Mouse (Mus musculus) heart, adult 18-20 months (tissue): ENCODE results near the gene Tcte2. TPM values are rescaled to one million over a fixed set of nuclear protein-coding genes. Genes with fewer than 3 reads are reported as not detected.

Source experiments
- DNase-seq, 2 experiments: peaks; one replicate each; pipeline ENCODE4 v3.0.0; 2021 to 2022; ENCODE audit warnings: mixed read lengths in 1 of 2
- total RNA-seq, 2 experiments: library from RNA; stranded (reverse); gene quantifications; 2 replicates each; pipeline ENCODE4 v1.2.3; 2021

Gene Tcte2
- total RNA-seq, 2 experiments from 2014 or later = 4.7 to 6.0 TPM

DNA sequence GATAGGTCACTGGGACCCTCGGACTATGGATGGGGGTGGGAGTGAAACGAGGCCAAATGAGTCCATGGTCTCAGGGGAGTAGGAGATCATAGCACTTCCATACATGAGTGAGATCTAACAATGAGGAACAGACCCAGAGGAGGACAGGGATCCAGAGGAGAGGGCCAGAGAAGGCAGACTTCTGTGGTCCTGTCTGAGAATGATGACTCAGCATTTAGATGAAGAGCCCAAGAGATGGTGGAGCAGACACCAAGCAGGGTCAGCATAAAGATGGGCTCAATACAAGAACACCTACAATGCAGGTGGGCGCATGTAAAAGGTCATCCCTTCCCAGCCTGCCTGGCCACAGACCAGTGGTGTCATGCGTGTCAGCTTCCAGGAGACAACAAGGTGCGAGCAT, 41.4 kb downstream of the Tcte2 start:
- no peak for DNase-seq

DNA sequence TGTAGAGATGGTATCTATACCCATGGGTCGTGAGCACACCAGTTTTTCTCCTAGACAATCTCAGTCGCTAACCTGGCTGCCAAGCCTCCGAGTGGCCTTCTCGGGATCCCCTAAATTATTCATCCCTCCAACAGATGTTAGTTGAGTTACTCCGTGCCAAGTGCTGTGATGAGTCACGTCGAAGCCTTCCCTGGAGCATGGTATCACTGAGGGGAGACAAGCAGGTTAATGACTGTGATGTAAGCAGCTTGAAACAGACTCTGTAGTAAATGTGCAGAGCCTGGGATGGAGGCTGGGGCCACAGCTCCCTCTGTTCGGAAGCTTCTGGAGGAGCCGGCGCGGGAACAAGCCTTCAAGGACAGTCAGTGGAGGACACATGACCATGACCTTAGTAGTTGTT, 44.2 kb downstream of the Tcte2 start:
- DNase-seq = no peak

DNA sequence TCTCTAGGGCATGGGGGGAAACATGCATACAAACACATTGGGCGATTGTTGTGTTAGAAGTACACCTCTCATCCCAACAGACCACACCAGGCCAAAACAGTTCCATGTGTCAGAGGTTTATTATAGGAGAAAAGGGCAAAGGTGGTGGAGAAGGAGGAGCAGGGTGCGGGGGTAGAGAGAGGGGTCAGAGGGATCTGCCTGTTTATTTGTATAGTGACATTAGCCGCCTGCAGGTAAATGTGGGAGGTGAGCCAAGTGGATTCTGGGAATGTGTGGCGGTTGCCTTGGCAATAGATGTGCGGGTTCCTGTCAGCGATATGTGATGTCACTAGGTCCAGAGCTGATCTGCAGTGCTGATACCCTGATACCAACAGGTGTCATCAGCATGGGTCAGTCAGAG, 45.3 kb downstream of the Tcte2 start:
- DNase-seq = no peak

DNA sequence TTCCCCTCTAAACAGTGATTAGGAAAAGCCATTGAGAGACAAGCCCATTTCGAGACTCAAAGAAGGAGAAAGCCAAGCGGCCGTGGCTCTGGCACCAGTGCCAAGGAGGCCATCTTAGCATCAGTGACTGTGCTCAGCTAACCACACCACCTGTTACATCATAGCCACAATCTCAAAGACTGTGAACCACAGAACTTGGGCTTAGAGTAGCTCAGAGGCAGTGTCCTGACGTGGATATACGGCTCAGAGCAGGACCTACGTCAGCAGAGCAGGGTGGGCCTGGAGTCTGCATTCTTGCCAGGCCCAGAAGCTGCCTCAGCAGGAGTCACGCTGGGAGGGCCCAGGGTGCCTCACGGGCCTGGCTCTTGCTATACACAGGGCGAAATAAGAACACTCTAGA, 46.1 kb downstream of the Tcte2 start:
- DNase-seq = no peak

DNA sequence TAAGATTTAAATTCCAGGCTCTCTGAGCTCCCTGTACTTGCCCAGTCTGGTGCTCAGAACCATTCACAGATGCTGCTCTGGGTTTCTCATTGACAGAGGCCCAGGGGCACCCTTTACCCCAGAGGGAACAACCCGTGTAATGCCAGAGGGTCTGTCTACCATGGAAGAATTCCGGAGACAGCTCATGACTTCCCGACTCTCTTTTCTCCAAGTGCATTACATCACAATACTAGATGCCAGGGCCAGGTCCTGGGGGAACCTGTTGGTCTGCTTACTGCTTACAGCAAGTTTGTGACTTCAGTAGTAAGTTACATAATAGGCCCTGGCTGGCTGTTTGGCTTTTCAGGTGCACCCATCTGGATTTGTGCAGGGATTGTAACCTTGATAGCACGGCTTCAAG, 47.0 kb downstream of the Tcte2 start:
- peak in 1 of 2 experiments; percentile 25 for DNase-seq

DNA sequence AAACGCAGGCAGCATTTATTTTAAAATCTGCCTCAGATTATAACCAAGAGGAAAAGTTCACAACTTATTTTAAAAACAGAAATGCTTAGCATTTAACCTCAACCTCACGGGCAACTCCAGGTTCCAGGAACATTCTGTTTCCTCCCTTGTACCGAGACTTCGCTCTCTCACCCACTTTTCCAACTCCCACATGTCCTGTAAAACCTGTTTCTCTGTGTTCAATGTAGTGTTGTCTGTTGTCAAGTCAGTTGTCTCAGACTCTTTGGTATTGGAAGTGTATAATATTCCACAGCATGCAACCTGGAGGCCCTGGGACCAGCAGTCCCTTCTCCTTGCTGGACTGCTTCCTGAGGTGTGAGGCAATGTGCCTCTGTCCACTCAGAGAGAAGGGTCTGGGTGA, 47.5 kb downstream of the Tcte2 start:
- no peak for DNase-seq

DNA sequence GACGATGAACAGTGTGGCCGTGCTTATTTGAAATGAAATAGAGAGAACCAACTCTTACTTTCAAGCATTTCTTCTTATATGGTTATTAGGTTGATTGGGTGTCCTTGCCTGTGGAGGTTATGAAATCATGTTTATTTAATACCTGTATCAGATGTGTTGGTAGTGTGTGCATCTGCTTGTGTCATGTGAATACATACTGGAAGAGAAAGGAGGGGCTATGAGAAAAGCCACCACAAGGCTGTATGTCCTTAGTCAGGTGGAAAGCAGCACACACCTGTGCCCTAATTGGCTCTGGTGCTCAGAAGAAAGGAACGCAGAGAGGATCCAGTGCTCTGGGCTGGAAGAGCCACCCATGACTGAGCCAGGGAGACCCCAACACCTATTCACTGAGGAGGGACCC, 49.1 kb downstream of the Tcte2 start:
- DNase-seq = no peak

DNA sequence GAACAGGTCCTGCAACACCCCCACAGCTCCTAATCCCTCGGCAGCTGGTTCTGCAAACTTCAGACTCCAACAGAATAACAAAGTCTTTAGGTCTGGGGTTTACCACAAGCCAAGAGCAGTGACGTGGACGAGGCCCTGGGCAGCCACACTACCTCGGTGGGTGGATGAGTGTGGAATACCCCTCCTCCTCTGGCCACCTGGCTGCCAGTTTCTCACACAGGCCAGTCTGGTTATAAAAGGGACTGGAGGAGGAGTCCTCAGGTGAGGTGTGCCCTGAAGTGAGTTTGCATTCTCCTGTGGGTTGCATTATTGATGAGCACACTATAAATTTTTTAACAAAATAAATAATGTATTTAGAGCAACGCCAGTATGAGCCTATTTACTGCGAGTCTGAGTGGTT, 49.5 kb downstream of the Tcte2 start:
- DNase-seq = no peak

DNA sequence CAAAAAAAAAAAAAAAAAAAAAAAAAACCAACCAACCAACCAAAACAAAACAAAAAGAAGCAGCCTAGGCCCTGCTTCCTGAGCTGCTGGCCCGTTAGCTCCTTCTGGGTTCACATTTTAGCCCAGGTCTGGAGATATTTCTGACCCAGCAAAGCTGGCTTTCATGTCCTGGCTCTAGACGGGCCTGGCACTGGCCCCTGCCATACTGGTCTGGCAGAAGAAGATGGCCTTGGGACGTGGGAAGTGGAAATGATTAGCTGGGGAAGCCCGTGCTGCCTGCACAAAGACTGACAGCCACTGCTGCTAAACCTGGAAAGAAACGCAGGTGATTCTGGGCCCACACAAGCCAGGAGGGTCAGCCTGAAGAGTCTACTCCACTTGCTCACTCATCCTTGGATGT, 50.5 kb downstream of the Tcte2 start:
- DNase-seq = peak in 1 of 2 experiments; percentile 23

DNA sequence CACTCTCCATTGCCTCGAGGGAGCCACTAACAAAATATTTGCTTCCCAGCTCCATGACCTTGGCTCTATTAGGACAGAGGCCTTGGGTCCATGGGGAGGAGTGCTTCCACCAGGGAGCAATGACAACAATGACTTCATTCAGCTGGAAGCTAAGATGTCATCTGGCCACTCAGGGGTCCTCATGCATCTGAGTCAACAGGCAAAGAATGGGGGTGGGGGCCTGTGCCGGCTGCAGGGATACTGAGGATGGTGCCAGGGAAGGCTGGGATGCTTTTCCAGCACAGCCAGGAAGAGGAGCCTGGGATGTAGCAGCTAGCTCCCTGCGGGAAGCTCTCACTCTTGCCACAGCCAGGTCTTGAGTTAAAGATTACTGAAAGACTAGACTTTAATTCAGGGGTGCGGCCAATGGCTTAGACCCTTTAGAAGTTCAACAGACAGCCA, 56.1 kb downstream of the Tcte2 start:
- peak; percentile 42 to 68 for DNase-seq

DNA sequence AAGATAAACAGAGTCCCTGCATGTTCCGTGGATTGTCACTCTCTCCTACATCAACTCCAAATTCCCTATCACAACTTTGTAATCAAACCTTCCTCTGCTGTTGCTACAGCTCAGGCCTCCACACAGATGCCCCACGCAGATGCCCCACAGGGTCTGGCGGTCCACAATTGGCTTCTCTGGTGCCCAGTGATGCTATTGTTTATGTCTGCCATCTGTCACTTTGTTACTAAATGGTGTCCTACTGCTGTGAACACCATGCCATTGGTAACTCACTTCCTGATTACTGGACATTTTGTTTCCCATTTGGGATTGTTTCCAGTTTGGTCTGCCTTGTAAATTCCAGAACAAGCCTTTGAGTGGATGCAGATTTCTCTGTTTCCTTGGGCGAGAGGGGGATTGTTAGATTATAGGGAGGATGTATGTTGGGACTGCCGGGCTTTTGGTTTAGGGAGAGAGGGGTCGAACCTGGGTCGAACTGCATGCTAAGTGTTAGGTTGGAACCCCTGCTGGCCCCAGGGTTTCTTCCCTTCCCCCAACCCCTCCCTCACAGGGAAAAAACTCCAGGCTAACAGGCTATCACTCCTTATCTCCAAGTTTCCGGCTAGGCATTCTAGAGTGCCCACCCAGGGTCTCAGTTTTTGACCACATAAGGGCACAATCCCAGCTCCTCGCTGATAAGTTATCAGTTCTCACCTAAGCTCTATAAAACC, 57.9 kb downstream of the Tcte2 start:
- DNase-seq = no peak

DNA sequence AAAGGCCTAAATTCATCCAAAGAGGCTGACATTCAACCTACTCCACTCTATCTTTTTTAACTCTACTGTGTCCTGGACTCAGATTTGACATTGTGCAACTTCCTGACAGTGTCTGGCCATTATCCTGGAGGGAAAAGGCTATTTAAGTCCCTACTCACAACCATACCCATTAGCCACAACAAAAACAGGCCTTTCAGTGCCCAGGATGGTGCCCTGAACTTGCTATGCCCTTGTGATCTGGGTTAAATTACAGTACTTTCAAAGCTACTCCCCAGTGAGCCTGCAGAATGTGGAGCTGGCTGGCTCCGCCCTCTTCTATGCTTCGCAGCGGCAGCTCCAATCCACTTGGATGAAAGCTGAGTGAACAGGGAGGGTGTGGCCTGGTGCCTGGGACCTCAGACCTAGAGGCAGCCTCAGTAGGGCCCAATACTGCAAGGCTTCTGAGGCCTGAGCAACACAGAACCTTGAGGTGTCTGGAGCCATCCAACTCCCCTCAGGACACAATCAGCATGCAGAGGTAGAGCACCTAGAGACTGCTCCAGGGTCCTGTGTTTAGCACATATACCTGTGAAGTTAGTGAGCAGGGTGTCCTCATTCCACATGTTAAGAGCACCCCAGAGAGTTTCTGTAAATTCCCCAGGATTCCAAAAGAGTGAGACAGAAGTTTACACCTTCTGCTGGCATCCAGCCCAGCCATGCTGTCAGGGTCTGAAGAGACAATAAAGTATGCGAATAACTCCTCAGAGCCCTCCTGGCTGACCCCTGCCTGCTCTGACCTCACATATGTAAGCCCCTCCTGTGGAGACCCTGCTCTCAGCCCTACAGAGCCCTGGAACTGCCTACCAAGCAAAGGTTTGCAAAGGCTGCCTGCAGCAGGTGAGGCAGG, 61.3 kb downstream of the Tcte2 start:
- DNase-seq = peak; percentile 72 to 85

DNA sequence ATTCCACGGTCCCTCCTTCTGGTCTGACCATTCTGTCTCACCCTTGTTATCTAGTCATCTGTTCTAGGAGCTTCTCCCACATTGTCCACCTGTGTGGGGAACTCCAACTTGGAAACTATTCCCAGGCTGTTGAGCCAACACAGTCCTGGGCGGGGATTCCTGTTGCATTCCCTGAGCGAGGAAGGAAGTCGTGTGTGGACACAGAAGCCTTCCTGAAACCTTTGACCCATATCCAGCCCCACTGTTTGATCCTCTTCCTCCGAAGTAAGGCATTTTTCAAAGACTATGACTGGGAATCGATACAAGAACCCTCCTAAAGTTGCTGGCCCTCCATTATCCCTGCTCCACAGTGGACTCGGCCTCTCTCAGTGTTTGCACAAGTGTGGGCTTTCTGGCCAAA, 61.9 kb downstream of the Tcte2 start:
- DNase-seq = peak; percentile 72 to 89

DNA sequence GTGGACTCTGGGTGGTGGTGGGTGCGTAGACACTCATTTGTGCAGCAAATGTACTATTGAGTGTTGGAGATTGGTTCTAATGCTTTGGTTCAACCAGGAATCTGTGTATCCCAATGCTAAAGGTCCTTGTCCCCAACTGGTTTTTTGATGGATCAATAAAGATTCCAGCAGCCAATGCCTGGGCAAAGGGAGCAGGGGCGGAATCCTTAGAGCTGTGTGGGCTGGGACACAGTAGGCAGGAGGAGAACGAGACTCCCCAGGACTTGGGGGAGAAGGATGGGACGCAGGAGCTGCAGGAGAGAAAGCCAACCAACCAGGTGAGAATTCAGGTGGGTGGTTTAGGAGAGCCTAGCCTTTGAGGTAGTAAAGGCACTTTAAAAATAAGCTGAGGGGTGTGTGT, 63.4 kb downstream of the Tcte2 start:
- DNase-seq = no peak

DNA sequence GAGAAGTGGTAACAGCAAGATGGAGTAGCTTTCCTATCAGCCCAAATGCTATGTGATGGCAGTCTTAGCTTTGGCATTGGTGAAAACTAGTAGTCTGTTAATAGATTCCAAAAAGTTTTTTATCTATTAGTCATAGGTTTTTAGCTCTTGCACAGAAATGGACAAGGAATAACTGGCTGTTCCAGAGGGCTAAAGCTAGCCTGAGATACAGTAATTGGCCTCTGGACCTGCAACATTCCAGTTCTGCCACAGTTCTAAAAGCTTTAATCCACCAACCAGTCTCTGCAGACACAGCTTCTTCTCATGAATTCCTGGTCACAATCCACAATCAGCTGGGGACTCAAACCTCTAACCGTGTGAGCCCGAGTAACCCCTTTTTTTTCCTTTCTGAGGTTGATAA, 64.0 kb downstream of the Tcte2 start:
- no peak for DNase-seq

DNA sequence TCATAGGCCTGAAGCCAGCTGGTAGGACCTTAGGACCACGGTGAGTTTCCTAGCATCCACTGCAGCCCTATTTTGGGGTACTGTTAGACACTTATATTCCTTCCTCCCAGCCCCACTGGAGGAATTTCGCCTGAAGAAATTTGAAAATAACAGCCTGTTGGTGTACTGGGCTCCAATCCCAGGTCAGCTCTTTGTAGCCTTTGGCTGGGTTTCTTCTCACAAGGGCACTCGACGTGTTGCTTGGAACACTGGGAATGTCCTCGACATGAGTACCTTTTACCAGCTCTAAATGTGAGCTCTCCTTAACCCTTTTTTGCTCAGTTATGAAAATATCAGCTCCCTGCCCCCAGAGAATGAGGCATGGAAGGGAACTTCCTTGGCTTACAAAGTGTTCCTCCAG, 65.7 kb downstream of the Tcte2 start:
- DNase-seq = peak in 1 of 2 experiments; percentile 26

DNA sequence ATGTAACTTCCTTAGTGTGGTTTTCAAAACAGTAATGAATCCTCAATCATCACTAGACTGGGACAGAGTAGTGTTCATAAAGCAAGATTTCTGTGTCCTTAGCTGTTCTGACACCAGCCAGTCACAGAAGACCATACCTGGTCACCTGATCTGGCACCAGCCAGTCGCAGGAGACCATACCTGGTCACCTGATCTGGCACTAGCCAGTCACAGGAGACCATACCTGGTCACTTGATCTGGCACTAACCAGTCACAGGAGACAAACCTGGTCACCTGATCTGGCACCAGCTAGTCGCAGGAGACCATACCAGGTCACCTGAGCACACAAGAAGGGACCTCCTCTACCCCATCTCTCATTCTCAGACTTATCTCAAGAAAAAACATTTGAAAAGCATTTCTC, 66.4 kb downstream of the Tcte2 start:
- no peak for DNase-seq

DNA sequence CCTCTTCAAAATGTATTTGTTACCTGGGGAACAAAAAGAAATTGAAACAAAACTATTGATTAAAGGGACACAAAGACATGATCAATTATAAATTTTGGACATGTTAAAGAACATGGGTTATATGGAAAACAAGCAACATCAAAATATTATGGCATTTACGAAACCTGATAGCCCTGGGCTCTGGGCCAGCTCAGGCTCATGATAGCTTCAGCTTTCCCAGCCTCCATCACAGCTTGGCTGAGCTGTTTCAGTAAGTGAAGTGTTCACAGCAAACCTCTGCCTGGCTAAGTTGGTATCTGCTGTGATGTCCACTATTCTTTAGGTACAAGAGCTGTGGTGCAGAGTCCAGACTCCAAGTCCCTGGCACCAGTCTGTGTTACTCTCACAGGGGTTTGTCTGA, 67.4 kb downstream of the Tcte2 start:
- no peak for DNase-seq

DNA sequence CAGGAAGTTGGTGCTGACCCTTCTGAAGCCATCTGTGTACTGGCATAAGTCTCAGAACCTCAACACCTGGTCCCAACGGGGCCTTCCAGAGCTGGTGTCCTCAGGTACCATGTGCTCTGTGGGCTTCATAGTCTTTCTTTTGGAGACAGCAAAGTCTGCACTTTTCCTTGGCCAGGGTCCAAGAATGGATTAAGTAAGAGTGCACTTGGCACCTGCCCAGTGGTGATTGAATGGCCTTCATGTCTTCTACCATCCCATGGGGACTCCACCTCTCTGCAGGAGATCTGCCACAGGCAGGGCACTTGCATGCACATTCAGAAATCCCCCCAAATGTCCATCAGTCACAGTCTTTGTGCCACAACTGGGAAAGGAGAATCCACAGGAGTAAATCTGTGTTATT, 74.0 kb downstream of the Tcte2 start:
- DNase-seq = no peak

DNA sequence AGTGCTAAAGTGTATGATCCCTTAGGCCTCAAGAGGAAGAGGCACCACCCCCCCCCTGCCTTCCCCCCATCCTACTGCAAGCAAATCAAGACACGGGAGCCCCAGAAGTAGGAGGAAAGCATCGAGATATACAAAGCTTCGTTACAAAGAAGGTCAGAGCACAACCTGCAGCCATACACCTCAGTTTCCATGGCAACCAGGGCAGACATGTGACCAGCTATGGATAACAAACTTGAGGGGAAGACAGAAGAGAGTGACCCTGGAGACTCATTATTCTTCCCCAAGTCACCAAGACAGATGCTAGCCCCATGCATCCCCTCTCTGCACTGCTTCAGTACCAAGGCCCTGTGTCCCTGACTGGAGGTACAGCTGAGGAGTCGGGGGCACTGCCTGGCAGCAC, 74.5 kb downstream of the Tcte2 start:
- no peak for DNase-seq

DNA sequence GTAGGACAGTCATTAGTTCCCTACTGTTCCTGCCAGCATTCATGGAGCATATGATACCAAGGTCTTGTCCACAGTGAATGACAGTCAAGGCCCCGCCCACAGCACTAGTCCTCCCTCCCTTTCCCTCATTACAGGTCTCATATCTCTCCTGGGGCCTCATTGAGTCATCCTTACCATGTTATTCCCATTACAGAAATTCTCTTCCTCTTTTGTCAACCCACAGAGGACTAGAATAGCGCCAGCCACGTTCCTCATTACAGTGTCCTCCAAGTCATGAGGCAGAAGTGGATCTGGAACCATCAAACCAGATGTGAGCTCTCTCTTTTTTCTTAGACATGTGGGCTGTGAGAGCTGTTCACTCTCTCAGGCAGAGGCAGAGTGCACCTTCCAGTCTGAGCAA, 76.0 kb downstream of the Tcte2 start:
- peak in 1 of 2 experiments; percentile 63 for DNase-seq

DNA sequence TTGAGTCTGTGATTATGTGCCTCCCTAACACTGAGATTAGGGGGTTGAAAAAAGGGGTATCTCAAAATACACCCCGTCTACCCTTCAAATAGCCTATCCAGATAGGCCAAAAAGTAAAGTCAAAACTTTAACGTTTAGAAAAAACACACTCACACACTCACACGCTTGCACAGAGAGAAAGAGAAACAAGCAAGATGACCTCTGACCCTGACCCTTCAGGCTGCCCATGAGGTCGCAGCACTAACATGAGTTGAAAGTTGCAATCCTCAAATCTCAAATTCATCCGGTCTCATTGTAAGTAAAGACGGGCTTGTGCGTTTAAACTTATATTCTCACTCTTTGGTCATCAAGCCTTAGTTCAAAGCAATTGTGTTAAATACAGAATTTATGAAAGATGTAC, 77.4 kb downstream of the Tcte2 start:
- no peak for DNase-seq

DNA sequence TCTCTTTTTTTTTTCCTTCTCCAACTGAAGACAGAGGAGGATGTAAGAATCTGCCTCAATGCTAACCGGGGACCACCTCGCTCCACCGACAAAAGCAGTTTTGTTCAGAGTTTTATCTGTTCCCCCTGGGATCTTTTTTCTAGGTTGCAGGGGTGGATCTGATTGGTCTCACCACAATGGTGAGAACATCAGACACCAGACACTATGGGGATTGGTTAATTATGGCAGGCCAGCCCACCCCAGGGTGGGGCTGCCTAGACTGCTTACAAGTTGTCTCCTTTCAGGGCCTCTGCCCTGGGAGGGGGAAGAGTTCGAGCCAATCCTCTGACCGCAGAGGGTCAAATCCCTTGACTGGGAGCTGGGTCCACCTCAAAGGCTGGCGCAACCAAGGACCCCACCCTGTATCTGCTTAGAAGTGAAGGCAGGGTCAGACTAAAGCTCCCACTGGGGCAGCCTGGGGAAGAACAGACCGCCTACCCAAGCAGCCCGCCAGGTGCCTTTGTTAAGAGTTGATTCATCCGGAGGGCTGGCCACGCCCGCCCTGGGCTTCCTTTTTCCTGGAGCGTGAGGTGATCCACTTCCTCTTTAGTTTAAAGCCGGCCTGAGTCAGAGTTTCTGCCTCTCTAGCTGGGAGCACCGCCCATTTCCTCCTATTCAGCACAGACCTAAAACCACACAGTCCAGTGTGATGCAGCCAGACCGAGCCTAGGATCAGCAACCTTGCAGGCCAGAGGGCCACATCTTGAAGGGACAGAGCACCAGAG, 78.0 kb downstream of the Tcte2 start:
- peak; percentile 86 to 95 for DNase-seq
